Mouse (Mus musculus) neural tube, postnatal 0 days (tissue): Measurements from ENCODE around the gene Mrps27. TPM values are rescaled to one million over a fixed set of nuclear protein-coding genes. Genes with fewer than 3 reads are reported as not detected.

Source experiments
- polyA plus RNA-seq: library from polyadenylated mRNA; unstranded; fragments of >200 nt; fragmentation: Nextera tagmentation; extraction: Ambion mirVana; gene quantifications from 2 replicates; pipeline ENCODE4 v1.2.1, GENCODE M21; 2015

Mrps27 gene
- 40.6 and 41.1 TPM in 2 replicates for polyA plus RNA-seq

GRCm38 (mm10) chr13:99344599-99345575, at the start of gene Mrps27, which contains the start of gene Ptcd2:
Gene Mrps27 (plus strand): TSS chr13:99344786.
Gene Ptcd2 (minus strand): TSS chr13:99344705.

Other genes starting within 250 kb of the Mrps27 start
- gene Zfp366, start 160.0 kb upstream of the Mrps27 start, polyA plus RNA-seq: 0.65 and 0.69 TPM in 2 replicates
- gene Ptcd2, start 81 bp upstream of the Mrps27 start, polyA plus RNA-seq: 52.1 and 53.7 TPM in 2 replicates
- gene Map1b, start 171.8 kb downstream of the Mrps27 start, polyA plus RNA-seq: 1,376 and 1,498 TPM in 2 replicates